Mouse (Mus musculus) liver, embryonic 12.5 days (tissue): Measurements from ENCODE around the gene Wnt16. TPM values are rescaled to one million over a fixed set of nuclear protein-coding genes. Genes with fewer than 3 reads are reported as not detected.
"Not testable (repeated sequence)": the region's sequence is repeated elsewhere in the genome, so short reads cannot be mapped to it uniquely, and the experiment has no call there.

ENCODE experiments used
- ATAC-seq: fragments of 200-750 bp; cut with Nextera tagmentation; 2 replicates; pipeline ENCODE4 v1.8.0; 2017; ENCODE audit warnings: moderate number of reproducible peaks, mild to moderate bottlenecking, moderate library complexity
- H3K27ac ChIP-seq: fragments of 300-500 bp; sonication (generic); 2 replicates; pipeline ENCODE4 v1.5.1; 2016; ENCODE audit warnings: mild to moderate bottlenecking
- H3K27me3 ChIP-seq: fragments of 300-500 bp; sonication (generic); replicated peaks from 2 replicates; pipeline ENCODE4 v1.6.1; 2016; ENCODE audit warnings: mild to moderate bottlenecking, moderate library complexity
- H3K36me3 ChIP-seq: fragments of 300-500 bp; sonication (generic); 2 replicates; pipeline ENCODE4 v1.6.1; 2016; ENCODE audit warnings: mild to moderate bottlenecking, moderate library complexity
- H3K4me1 ChIP-seq: fragments of 300-500 bp; sonication (generic); 2 replicates; pipeline ENCODE4 v1.6.1; 2016
- H3K4me2 ChIP-seq: fragments of 300-500 bp; sonication (generic); 2 replicates; pipeline ENCODE4 v1.6.1; 2016; ENCODE audit warnings: mild to moderate bottlenecking, moderate library complexity
- H3K4me3 ChIP-seq: fragments of 300-500 bp; sonication (generic); 2 replicates; pipeline ENCODE4 v1.5.1; 2016; ENCODE audit warnings: mild to moderate bottlenecking, moderate library complexity
- H3K9ac ChIP-seq: fragments of 300-500 bp; sonication (generic); 2 replicates; pipeline ENCODE4 v1.6.1; 2016; ENCODE audit warnings: mild to moderate bottlenecking, moderate library complexity
- H3K9me3 ChIP-seq: fragments of 300-500 bp; sonication (generic); replicated peaks from 2 replicates; pipeline ENCODE4 v1.6.1; 2016; ENCODE audit warnings: mild to moderate bottlenecking, moderate library complexity
- WGBS: fragments of 180-500 bp; shearing (Covaris S2); methylation state at CpG from one replicate; pipeline ENCODE4 v1.1.7; 2016; ENCODE audit not compliant: insufficient replicate concordance; 5-methylcytosine and 5-hydroxymethylcytosine counted together
- polyA plus RNA-seq: library from polyadenylated mRNA; unstranded; fragments of >200 nt; fragmentation: Nextera tagmentation; extraction: Ambion mirVana; gene quantifications from 2 replicates; pipeline ENCODE4 v1.2.1, GENCODE M21; 2016

The Wnt16 gene
- polyA plus RNA-seq = 0.07 and 0.26 TPM in 2 replicates

DNA sequence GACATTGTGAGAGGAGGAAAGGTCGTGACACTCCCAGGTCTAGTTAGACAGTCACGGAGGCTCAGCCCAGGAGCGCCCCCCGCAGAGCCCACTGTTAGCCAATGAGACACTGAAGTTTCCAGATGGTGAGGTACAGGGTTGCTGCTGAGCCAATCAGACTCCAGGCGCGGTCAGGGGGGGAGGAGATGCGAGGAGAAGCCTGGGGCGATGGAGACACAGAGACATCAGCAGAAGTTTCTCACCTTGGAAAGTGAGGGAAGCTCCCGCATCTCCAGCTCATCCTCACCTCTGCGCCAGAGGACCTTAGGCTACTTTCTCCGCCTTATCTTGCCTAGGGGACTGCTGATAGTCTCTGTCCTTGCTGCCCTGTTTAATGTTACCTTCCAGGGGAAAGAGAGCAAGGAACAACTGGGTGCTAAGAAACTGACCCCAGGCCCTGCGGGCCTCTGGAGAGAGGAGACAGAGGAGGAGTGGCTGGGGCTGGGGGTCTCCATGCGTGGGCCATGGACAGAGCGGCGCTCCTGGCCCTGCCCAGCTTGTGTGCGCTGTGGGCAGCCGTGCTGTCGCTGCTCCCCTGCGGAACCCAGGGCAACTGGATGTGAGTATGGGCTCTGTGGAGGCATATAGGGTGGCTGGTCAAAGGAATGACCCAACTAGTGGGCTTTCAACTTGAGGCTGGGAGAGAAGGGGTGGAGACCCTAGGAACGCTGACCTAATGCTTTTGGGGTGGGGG lies at the start of gene Wnt16:
Gene Wnt16, plus strand, starts transcription at position 224 of the 733 bp plus-strand sequence.
- 2% methylated on average over 20 of the region's 20 CpGs for WGBS

DNA sequence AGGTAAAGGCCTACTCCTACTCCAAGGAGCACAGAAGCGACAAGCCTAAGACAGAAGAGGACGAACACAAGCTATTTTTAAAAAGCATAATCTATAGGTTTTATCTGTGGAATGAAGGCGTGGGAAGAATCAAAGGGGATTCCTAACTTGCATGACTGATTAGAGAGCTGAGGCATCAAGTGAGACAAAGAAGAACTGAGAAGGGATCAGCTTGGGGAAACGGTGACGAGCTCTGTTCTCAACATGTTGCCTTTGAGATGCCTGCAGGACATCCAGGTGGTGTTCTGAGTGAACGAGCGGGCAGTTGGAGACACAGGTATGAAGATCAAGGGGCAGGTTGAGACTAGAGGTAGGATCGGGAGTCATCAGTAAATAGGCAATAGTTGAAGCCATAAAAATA lies 44.7 kb upstream of the Wnt16 start:
- no peak for ATAC-seq
- no peaks in the 10 kb centered on the region for H3K9me3 ChIP-seq
- no peak overlapping the region for H3K27ac ChIP-seq
- H3K4me1 ChIP-seq = no peaks in the 10 kb centered on the region
- no peaks in the 10 kb centered on the region for H3K36me3 ChIP-seq
- WGBS = 61% methylated on average over 8 of the region's 8 CpGs
- H3K4me3 ChIP-seq = no peak overlapping the region
- H3K9ac ChIP-seq = no peak overlapping the region
- H3K27me3 ChIP-seq = no peaks in the 10 kb centered on the region
- no peak overlapping the region for H3K4me2 ChIP-seq

More for the DNA sequence above, at the start of gene Wnt16:
- no peak within 1 kb of the TSS for H3K27ac ChIP-seq
- peak within 1 kb of the TSS; percentile 28 for H3K4me3 ChIP-seq
- H3K4me1 ChIP-seq = peaks cover 7% of the 10 kb centered on the region; the same call in 1 of the 2 replicates
- ATAC-seq = 0 out of 2 replicates have a peak, but pooled peaks have one; percentile 18
- no peak within 1 kb of the TSS for H3K9ac ChIP-seq
- H3K4me2 ChIP-seq = peak within 1 kb of the TSS; percentile 56
- no peaks in the 10 kb centered on the region for H3K9me3 ChIP-seq
- H3K36me3 ChIP-seq = no peaks in the 10 kb centered on the region
- H3K27me3 ChIP-seq = peaks cover 43% of the 10 kb centered on the region

DNA sequence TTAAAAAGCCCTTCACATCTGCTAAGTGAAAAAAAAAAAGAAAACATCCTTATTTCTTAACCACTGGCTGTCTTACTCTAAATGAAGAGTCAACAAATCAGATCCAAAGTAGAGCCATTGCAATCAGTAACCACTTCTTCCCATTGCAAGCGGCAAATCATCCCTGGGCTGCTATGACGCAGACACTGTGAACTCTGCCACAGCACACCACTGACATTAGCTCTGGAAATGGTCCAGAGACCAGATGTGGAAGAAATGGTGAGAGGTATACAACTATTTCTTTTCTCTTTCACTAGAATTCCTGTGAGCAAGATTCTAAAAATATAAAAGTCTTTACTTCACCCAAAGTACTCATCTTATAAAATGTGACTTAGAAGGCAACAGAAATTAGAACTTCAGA lies 41.3 kb upstream of the Wnt16 start:
- no peak overlapping the region for H3K4me3 ChIP-seq
- no peak for ATAC-seq
- H3K36me3 ChIP-seq = no peaks in the 10 kb centered on the region
- no peak overlapping the region for H3K27ac ChIP-seq
- no peak overlapping the region for H3K4me2 ChIP-seq
- H3K27me3 ChIP-seq = no peaks in the 10 kb centered on the region
- 87% methylated on average over 2 of the region's 2 CpGs for WGBS
- H3K4me1 ChIP-seq = no peaks in the 10 kb centered on the region
- no peaks in the 10 kb centered on the region for H3K9me3 ChIP-seq
- no peak overlapping the region for H3K9ac ChIP-seq

DNA sequence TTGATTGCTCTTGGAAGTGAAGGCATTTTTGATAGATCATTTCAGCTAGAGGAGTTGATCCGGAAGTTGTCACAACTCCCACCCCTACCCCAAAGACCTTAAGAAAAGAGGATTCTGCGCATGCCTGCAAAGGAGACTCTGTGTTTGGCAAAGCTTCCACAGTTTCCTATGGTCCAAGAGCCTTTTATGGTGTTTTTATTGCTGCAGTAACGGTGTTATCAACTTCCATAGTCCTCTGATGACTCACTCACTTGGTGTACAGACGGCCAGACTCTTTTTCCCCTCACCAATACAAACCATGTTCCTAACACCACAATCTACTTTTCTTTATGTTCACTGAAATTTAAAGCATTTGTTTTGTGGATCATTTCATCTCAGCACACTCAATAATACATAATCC lies 29.2 kb upstream of the Wnt16 start:
- 65% methylated on average over 4 of the region's 4 CpGs for WGBS
- Histone ChIP-seq H3K9ac (no peak overlapping the region), H3K27ac (no peak overlapping the region), H3K4me1 (no peaks in the 10 kb centered on the region), H3K4me2 (no peak overlapping the region), H3K9me3 (no peaks in the 10 kb centered on the region), H3K36me3 (no peaks in the 10 kb centered on the region), H3K27me3 (no peaks in the 10 kb centered on the region), H3K4me3 (no peak overlapping the region)
- ATAC-seq = no peak

DNA sequence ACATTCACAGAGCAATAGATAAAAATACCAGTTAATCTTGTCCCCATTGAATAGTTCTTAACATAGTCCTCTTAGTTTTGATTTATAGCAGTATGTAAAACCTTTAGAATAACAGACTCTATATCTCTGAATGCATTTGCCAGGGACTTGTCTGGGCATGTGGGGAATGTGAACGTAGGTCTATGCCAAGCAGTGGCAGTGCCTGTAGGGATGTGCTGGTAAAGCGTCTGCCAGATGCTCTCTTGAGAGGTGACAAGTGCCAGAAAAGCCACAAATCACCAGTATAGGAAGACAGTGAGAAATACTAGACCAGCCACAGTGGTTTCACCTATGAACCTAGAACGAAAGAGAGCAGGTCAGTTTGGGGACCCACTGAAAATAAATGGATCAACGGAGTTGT lies 25.5 kb upstream of the Wnt16 start:
- Histone ChIP-seq H3K4me2 (no peak overlapping the region), H3K9ac (no peak overlapping the region), H3K27me3 (no peaks in the 10 kb centered on the region), H3K27ac (no peak overlapping the region), H3K9me3 (no peaks in the 10 kb centered on the region), H3K36me3 (no peaks in the 10 kb centered on the region), H3K4me3 (no peak overlapping the region), H3K4me1 (no peaks in the 10 kb centered on the region)
- WGBS = 53% methylated on average over 4 of the region's 4 CpGs
- ATAC-seq = no peak

DNA sequence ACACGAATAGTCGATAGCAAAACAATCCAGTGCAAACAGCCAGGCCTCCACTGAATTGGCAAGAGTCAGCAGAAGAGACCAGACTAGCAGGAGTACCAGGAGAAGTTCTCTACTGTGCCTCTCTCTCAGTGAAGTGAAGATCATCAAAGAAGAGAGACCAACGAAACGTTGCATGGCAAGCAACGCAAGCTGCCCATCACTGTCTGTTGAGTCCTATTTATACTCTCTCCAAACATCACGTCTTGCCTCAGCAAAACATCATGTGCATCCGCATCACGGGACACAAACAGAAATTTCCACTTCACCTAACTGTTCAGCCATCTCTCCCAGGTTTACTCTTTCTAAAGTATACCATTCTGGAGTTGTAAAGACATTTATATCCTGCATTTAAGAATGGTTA lies 23.9 kb upstream of the Wnt16 start:
- not testable (repeated sequence) for H3K4me3 ChIP-seq, H3K27ac ChIP-seq, H3K27me3 ChIP-seq, H3K4me2 ChIP-seq, H3K9me3 ChIP-seq, H3K4me1 ChIP-seq, ATAC-seq, H3K36me3 ChIP-seq, H3K9ac ChIP-seq
- 69% methylated on average over 8 of the region's 8 CpGs for WGBS

DNA sequence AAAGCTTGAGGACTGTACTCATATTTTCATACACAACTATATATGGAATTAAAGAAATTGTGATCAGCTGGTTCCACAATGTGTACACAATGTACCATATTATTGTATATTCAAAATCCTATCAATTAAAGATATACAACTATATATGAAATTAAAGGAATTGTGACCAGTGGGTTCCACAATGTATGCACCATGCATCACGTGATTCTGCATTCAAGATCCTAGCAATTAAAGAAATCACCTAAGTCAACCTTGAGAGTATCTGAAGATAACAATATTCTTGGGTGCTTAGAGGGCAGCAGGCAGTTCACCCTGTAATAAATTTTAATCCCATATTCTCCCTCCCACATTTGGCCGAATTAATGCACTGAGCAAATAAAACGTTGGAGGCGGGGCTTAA lies 22.0 kb upstream of the Wnt16 start:
- ATAC-seq = no peak
- H3K4me1 ChIP-seq = no peaks in the 10 kb centered on the region
- no peaks in the 10 kb centered on the region for H3K36me3 ChIP-seq
- no peaks in the 10 kb centered on the region for H3K9me3 ChIP-seq
- 59% methylated on average over 4 of the region's 4 CpGs for WGBS
- no peak overlapping the region for H3K9ac ChIP-seq
- H3K27ac ChIP-seq = no peak overlapping the region
- no peaks in the 10 kb centered on the region for H3K27me3 ChIP-seq
- H3K4me3 ChIP-seq = no peak overlapping the region
- no peak overlapping the region for H3K4me2 ChIP-seq

DNA sequence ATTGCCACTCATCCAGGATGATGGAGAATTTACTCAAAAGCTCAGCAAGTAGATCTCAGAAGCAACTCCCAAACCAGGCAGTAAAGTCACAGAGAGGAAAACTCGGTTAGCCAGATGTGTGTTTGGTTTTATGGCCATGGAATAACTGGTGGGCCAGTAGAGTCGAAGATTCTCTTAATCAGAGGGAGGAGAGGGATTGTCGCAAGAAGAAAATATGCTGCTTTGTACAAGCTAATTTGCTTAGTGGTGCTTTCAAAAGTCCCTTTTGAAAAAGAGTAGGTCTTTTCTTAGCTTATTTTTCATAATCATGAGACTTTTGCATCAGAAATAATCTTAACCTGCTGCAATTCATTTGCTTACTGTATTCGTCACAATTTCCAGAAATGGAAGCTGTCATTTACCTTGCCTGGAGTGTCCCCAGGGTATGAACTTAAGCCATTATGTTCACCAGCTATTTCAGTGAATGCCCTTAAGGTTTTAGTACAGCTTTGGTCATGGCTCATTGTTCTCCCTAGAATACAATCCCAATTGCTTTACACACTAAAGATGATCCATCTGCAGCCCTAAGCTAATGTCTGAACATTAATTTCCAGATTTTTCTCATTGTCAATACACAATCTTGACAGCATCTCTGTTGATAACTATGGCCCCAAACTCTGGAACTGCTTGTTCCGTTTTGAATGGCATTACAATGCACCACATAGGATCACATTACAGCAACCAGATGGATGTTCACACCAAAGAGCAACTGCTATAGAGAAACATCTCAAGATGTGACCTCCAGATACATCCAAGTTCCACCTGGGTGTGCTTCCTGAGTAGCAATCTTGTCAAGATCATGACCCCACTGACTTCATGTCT lies 20.0 kb upstream of the Wnt16 start:
- no peak overlapping the region for H3K27ac ChIP-seq
- no peak overlapping the region for H3K9ac ChIP-seq
- no peak for ATAC-seq
- no peak overlapping the region for H3K4me3 ChIP-seq
- no peaks in the 10 kb centered on the region for H3K36me3 ChIP-seq
- no peaks in the 10 kb centered on the region for H3K4me1 ChIP-seq
- no peaks in the 10 kb centered on the region for H3K27me3 ChIP-seq
- H3K4me2 ChIP-seq = no peak overlapping the region
- WGBS = 61% methylated on average over 5 of the region's 5 CpGs
- H3K9me3 ChIP-seq = no peaks in the 10 kb centered on the region

DNA sequence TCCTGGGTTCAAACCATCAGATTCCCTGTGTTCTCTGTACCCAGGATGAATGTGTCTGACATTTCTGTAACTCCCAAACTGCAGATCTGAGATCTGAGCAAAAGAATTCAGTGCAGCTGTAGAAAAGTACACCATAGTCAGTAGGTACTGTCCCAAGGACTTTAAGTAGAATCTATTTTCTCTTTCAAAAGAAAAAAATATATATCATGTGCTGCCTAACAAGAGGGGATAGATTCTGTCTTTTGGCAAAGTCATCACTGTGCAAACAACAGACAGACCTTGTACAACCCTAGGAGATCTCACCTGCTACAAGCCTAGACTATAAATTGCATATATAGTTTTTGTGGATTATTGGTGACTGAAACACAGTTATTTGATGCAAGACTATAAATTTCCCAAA lies 19.4 kb upstream of the Wnt16 start:
- ATAC-seq = no peak
- no peaks in the 10 kb centered on the region for H3K27me3 ChIP-seq
- H3K4me3 ChIP-seq = no peak overlapping the region
- no peak overlapping the region for H3K9ac ChIP-seq
- no peak overlapping the region for H3K4me2 ChIP-seq
- no peaks in the 10 kb centered on the region for H3K9me3 ChIP-seq
- no peak overlapping the region for H3K27ac ChIP-seq
- no peaks in the 10 kb centered on the region for H3K36me3 ChIP-seq
- H3K4me1 ChIP-seq = no peaks in the 10 kb centered on the region

DNA sequence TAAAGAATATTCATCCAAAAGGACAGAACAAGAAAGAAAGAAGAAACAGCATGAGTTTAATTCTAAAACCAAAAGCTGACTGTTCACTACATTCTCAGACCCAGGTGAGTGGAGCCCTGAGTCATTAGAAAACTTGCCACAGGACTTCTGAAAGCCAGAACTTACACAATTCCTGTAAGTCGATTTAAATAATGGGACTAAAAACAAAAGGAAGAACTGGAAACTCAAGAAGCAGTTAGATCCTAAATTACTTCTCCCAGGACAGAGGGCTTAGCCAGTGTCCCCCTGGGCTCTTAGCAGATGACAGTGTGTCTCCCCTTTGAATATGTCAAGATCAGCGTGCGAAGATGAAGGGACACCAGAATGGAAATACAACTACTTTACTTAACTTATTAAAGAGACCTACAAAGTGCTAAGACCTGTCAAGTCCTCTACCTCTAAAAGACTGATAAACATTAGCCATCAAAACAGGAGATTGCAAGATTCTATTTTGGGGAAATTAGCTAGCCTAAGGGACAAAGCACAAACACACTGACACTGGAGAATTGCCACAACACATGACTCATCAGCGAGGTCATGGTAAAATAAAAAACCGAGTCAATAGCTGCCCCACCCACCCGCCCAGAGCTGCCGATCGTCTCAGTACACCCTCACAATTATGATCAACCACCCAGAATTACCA lies 18.0 kb upstream of the Wnt16 start:
- H3K27me3 ChIP-seq = no peaks in the 10 kb centered on the region
- no peak for ATAC-seq
- no peak overlapping the region for H3K4me3 ChIP-seq
- H3K27ac ChIP-seq = no peak overlapping the region
- no peak overlapping the region for H3K9ac ChIP-seq
- H3K9me3 ChIP-seq = no peaks in the 10 kb centered on the region
- H3K4me1 ChIP-seq = no peaks in the 10 kb centered on the region
- no peaks in the 10 kb centered on the region for H3K36me3 ChIP-seq
- H3K4me2 ChIP-seq = no peak overlapping the region
- 51% methylated on average over 8 of the region's 8 CpGs for WGBS

DNA sequence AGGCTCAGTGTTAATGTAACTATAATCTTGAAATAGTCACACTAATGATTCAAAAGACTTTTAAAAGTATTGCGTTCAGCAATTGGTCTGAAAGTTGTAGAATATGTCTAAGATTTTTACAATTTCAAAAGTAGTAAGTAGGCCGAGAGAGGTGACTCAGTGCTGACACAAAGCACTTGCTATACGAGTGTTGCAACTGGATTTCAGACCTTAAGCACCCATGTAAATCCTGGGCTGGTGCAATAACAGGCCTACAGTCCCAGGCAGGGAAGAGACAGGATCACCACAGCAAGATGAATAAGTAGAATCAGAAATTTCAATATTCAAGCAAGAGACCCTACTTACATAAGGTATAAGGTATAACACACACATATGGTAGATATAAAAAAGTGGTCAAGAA lies 10.1 kb upstream of the Wnt16 start:
- Histone ChIP-seq H3K27ac (no peak overlapping the region), H3K36me3 (no peaks in the 10 kb centered on the region), H3K4me1 (no peaks in the 10 kb centered on the region), H3K27me3 (no peaks in the 10 kb centered on the region), H3K9me3 (no peaks in the 10 kb centered on the region), H3K9ac (no peak overlapping the region), H3K4me2 (no peak overlapping the region), H3K4me3 (no peak overlapping the region)
- 68% methylated on average over 3 of the region's 3 CpGs for WGBS
- ATAC-seq = no peak

DNA sequence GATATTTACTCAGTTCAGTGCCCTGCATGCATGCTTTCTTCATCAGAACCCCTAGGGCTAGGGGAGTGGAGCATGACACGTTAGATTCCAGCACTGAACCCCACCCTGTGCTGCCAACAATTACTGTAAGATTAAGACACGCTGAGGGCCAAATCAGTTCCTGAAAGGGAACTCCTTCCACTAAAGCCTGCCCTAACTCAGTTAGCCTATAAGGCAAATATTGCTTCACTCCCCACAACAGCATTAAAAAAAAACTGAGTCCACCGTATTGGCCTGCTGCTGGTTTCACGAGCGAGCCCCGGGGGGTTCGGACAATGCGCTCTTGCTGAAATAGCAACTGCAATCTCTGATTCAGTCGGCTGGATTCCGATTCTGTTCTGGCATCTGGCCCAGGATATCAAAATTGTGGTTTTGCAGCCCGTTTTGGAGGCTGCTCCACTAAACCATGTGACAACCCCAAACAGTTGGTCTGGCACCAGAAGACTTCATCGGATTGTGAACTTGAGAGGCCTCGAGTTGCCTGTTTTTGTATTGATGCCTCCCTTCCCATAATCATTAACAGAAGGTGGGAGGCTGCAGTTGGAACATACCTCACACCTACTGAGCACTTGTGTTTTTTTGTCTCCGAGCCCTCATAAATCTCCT lies 7.7 kb upstream of the Wnt16 start:
- no peak overlapping the region for H3K27ac ChIP-seq
- no peak overlapping the region for H3K9ac ChIP-seq
- H3K4me1 ChIP-seq = no peaks in the 10 kb centered on the region
- H3K4me3 ChIP-seq = no peak overlapping the region
- no peaks in the 10 kb centered on the region for H3K9me3 ChIP-seq
- H3K27me3 ChIP-seq = no peaks in the 10 kb centered on the region
- no peak for ATAC-seq
- WGBS = 64% methylated on average over 14 of the region's 14 CpGs
- H3K36me3 ChIP-seq = no peaks in the 10 kb centered on the region
- no peak overlapping the region for H3K4me2 ChIP-seq
